Mouse (Mus musculus) induced T-regulatory cell, adult 2 months (primary cell): ENCODE results near the gene Ncaph2.

Experiments
- DNase-seq: peaks from one replicate; pipeline ENCODE4 v3.0.0-alpha.2; 2012; ENCODE audit warnings: low read depth

Gene Ncaph2

GRCm38 (mm10) chr15:89379429-89379828 is 23.9 kb downstream of the Ncaph2 start:
- DNase-seq = no peak

GRCm38 (mm10) chr15:89384617-89385016 is 29.1 kb downstream of the Ncaph2 start, which contains the start of gene Klhdc7b:
Gene Klhdc7b (plus strand): TSS chr15:89384917.
- no peak for DNase-seq

- DNase-seq = peak; percentile 30
These were observed 31.6 kb downstream of the Ncaph2 start for GRCm38 (mm10) chr15:89387127-89387526.

- DNase-seq = no peak
These were observed 34.6 kb downstream of the Ncaph2 start for GRCm38 (mm10) chr15:89390081-89390480.

- DNase-seq = no peak
These were observed 41.4 kb downstream of the Ncaph2 start for GRCm38 (mm10) chr15:89396883-89397282.

GRCm38 (mm10) chr15:89398146-89398545 is 42.6 kb downstream of the Ncaph2 start:
- DNase-seq = no peak

- DNase-seq = no peak
These were observed 44.2 kb downstream of the Ncaph2 start for GRCm38 (mm10) chr15:89399716-89400115.

- DNase-seq = no peak
These were observed 47.0 kb downstream of the Ncaph2 start for GRCm38 (mm10) chr15:89402471-89402870.

- DNase-seq = no peak
These were observed 49.5 kb downstream of the Ncaph2 start for GRCm38 (mm10) chr15:89404831-89405623.

- DNase-seq = no peak
These were observed 51.2 kb downstream of the Ncaph2 start for GRCm38 (mm10) chr15:89406691-89407090.

GRCm38 (mm10) chr15:89410118-89410517 is 54.6 kb downstream of the Ncaph2 start, which contains the start of gene Syce3:
Gene Syce3 (minus strand): TSS chr15:89410503.
- DNase-seq = no peak

GRCm38 (mm10) chr15:89415282-89415681 is 59.8 kb downstream of the Ncaph2 start:
- DNase-seq = no peak

- DNase-seq = no peak
These were observed 66.4 kb downstream of the Ncaph2 start for GRCm38 (mm10) chr15:89421938-89422337.
